Mouse (Mus musculus): ENCODE results near the gene Mid1. TPM values are rescaled to one million over a fixed set of nuclear protein-coding genes. Genes with fewer than 3 reads are reported as not detected.
A peak's percentile ranks its signal among the peaks of the same experiment; 100 is the strongest.

The Mid1 gene
- 1.7 and 2.2 TPM in 2 replicates for polyA plus RNA-seq (2015; fragmentation: Nextera tagmentation; extraction: Ambion mirVana)

GRCm38 (mm10) chrX:169685131-169685530 lies at the start of gene Mid1:
Mid1 (plus strand) TSS chrX:169685199.
- Histone ChIP-seq H3K36me3 (ENCODE audit: insufficient read depth, low read length) (no peaks in the 10 kb centered on the region), H3K27me3 (replicated peaks; ENCODE audit: insufficient read depth, low read length) (no peaks in the 10 kb centered on the region), H3K9me3 (ENCODE audit: low read length) (no peaks in the 10 kb centered on the region), H3K9ac (replicated peaks; ENCODE audit: low read depth) (no peak within 1 kb of the TSS), H3K4me3 (ENCODE audit: low read depth, low read length) (peak within 1 kb of the TSS; percentile 32), H3K4me2 (replicated peaks; ENCODE audit: low read depth, low read length) (peak within 1 kb of the TSS; percentile 51), H3K27ac (ENCODE audit: low read length) (no peak within 1 kb of the TSS), H3K4me1 (ENCODE audit: insufficient read depth, low read depth, low read length) (no peaks in the 10 kb centered on the region)
- TF ChIP-seq EP300 (IDR thresholded peaks at IDR 0.05), result no peak
- TF ChIP-seq CTCF (IDR thresholded peaks at IDR 0.05), result no peak
- ATAC-seq (peak; percentile 56; the same call in 1 of the 2 replicates), DNase-seq (ENCODE audit: low spot score) (peak; percentile 20)
- WGBS, result 17% methylated on average over 8 of the region's 10 CpGs

- no peak for TF ChIP-seq CTCF (IDR thresholded peaks at IDR 0.05)
- TF ChIP-seq EP300 (IDR thresholded peaks at IDR 0.05), result no peak
Measured at GRCm38 (mm10) chrX:169673056-169673455, 11.9 kb upstream of the Mid1 start.

GRCm38 (mm10) chrX:169676313-169676712 lies 8.7 kb upstream of the Mid1 start:
- H3K36me3 ChIP-seq (ENCODE audit: insufficient read depth, low read length), result no peaks in the 10 kb centered on the region
- H3K4me3 ChIP-seq (ENCODE audit: low read depth, low read length), result no peak overlapping the region
- H3K27me3 ChIP-seq (replicated peaks; ENCODE audit: insufficient read depth, low read length), result no peaks in the 10 kb centered on the region
- WGBS, result 17% methylated on average over 4 of the region's 4 CpGs
- DNase-seq (ENCODE audit: low spot score), result no peak
- ATAC-seq, result no peak
- H3K9me3 ChIP-seq (ENCODE audit: low read length), result no peaks in the 10 kb centered on the region
- TF ChIP-seq EP300 (IDR thresholded peaks at IDR 0.05) (no peak), CTCF (IDR thresholded peaks at IDR 0.05) (no peak)
- H3K4me2 ChIP-seq (replicated peaks; ENCODE audit: low read depth, low read length), result no peak overlapping the region
- no peak overlapping the region for H3K9ac ChIP-seq (replicated peaks; ENCODE audit: low read depth)
- no peak overlapping the region for H3K27ac ChIP-seq (ENCODE audit: low read length)
- H3K4me1 ChIP-seq (ENCODE audit: insufficient read depth, low read depth, low read length), result peaks cover 4% of the 10 kb centered on the region; the same call in 1 of the 2 replicates

More at GRCm38 (mm10) chrX:169673056-169673455, 11.9 kb upstream of the Mid1 start:
- no peaks in the 10 kb centered on the region for H3K9me3 ChIP-seq (ENCODE audit: low read length)
- H3K9ac ChIP-seq (replicated peaks; ENCODE audit: low read depth), result no peak overlapping the region
- H3K27me3 ChIP-seq (replicated peaks; ENCODE audit: insufficient read depth, low read length), result no peaks in the 10 kb centered on the region
- H3K36me3 ChIP-seq (ENCODE audit: insufficient read depth, low read length), result no peaks in the 10 kb centered on the region
- H3K27ac ChIP-seq (ENCODE audit: low read length), result no peak overlapping the region
- peaks cover 4% of the 10 kb centered on the region; the same call in 1 of the 2 replicates for H3K4me1 ChIP-seq (ENCODE audit: insufficient read depth, low read depth, low read length)
- no peak overlapping the region for H3K4me2 ChIP-seq (replicated peaks; ENCODE audit: low read depth, low read length)
- no peak overlapping the region for H3K4me3 ChIP-seq (ENCODE audit: low read depth, low read length)
- DNase-seq (ENCODE audit: low spot score) (no peak), ATAC-seq (no peak)

GRCm38 (mm10) chrX:169685731-169686130 lies 732 bp downstream of the Mid1 start:
- H3K9ac ChIP-seq (replicated peaks; ENCODE audit: low read depth), result no peak overlapping the region
- no peaks in the 10 kb centered on the region for H3K9me3 ChIP-seq (ENCODE audit: low read length)
- WGBS, result 26% methylated on average over 8 of the region's 8 CpGs
- no peak overlapping the region for H3K27ac ChIP-seq (ENCODE audit: low read length)
- ATAC-seq (no peak), DNase-seq (ENCODE audit: low spot score) (no peak)
- no peaks in the 10 kb centered on the region for H3K4me1 ChIP-seq (ENCODE audit: insufficient read depth, low read depth, low read length)
- H3K27me3 ChIP-seq (replicated peaks; ENCODE audit: insufficient read depth, low read length), result no peaks in the 10 kb centered on the region
- peak overlapping the region; percentile 51 for H3K4me2 ChIP-seq (replicated peaks; ENCODE audit: low read depth, low read length)
- TF ChIP-seq EP300 (IDR thresholded peaks at IDR 0.05) (no peak), CTCF (IDR thresholded peaks at IDR 0.05) (no peak)
- H3K36me3 ChIP-seq (ENCODE audit: insufficient read depth, low read length), result no peaks in the 10 kb centered on the region
- peak overlapping the region; percentile 32 for H3K4me3 ChIP-seq (ENCODE audit: low read depth, low read length)

- H3K27ac ChIP-seq (ENCODE audit: low read length), result no peak overlapping the region
- ATAC-seq (no peak), DNase-seq (ENCODE audit: low spot score) (no peak)
- no peak overlapping the region for H3K4me3 ChIP-seq (ENCODE audit: low read depth, low read length)
- no peak overlapping the region for H3K4me2 ChIP-seq (replicated peaks; ENCODE audit: low read depth, low read length)
- no peaks in the 10 kb centered on the region for H3K27me3 ChIP-seq (replicated peaks; ENCODE audit: insufficient read depth, low read length)
- 50% methylated on average over 2 of the region's 2 CpGs for WGBS
- TF ChIP-seq CTCF (IDR thresholded peaks at IDR 0.05), result no peak
- no peak for TF ChIP-seq EP300 (IDR thresholded peaks at IDR 0.05)
- no peaks in the 10 kb centered on the region for H3K36me3 ChIP-seq (ENCODE audit: insufficient read depth, low read length)
- H3K9ac ChIP-seq (replicated peaks; ENCODE audit: low read depth), result no peak overlapping the region
- H3K4me1 ChIP-seq (ENCODE audit: insufficient read depth, low read depth, low read length), result no peaks in the 10 kb centered on the region
- H3K9me3 ChIP-seq (ENCODE audit: low read length), result no peaks in the 10 kb centered on the region
Measured at GRCm38 (mm10) chrX:169691217-169691616, 6.2 kb downstream of the Mid1 start.

GRCm38 (mm10) chrX:169691675-169692074 lies 6.7 kb downstream of the Mid1 start:
- DNase-seq (ENCODE audit: low spot score) (no peak), ATAC-seq (no peak)
- Histone ChIP-seq H3K4me3 (ENCODE audit: low read depth, low read length) (no peak overlapping the region), H3K4me2 (replicated peaks; ENCODE audit: low read depth, low read length) (no peak overlapping the region), H3K36me3 (ENCODE audit: insufficient read depth, low read length) (no peaks in the 10 kb centered on the region), H3K9me3 (ENCODE audit: low read length) (no peaks in the 10 kb centered on the region), H3K27ac (ENCODE audit: low read length) (no peak overlapping the region), H3K27me3 (replicated peaks; ENCODE audit: insufficient read depth, low read length) (no peaks in the 10 kb centered on the region), H3K4me1 (ENCODE audit: insufficient read depth, low read depth, low read length) (no peaks in the 10 kb centered on the region), H3K9ac (replicated peaks; ENCODE audit: low read depth) (no peak overlapping the region)
- 37% methylated on average over 2 of the region's 2 CpGs for WGBS
- TF ChIP-seq EP300 (IDR thresholded peaks at IDR 0.05) (no peak), CTCF (IDR thresholded peaks at IDR 0.05) (no peak)
